Mouse (Mus musculus) embryonic fibroblast, embryonic 13.5 days (primary cell): ENCODE data around the gene Adamtsl1.

Experiments used
- CTCF ChIP-seq: IDR thresholded peaks from 2 replicates; pipeline ENCODE4 v1.5.1; 2011; ENCODE audit warnings: mild to moderate bottlenecking, control low read depth, low read length, moderate library complexity, borderline replicate concordance; ENCODE audit not compliant: insufficient read depth
- POLR2A ChIP-seq: IDR thresholded peaks from 2 replicates; pipeline ENCODE4 v1.6.1; 2011; ENCODE audit warnings: low read depth, mild to moderate bottlenecking, control low read depth, low read length, moderate library complexity

DNA sequence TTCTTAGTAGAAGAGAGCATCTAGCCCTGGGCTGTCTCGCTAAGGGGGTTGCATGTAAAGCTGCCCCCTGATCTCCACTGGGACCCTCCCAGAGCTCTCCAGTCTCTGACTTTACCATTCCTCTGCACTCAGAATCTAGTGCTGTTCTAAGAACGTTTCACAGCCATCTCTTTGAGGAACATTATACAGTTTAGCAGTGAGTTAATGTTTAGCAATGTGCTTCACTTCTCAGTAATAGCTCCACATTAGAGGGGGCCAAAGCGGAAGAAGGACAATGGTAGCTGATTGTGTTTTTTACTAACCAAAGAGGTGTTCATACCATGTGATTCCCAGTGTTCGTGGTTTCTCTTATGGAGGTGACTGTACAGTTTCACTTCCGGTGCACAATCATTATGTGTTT, 425.5 kb downstream of the Adamtsl1 start:
- TF ChIP-seq CTCF, result no peak
- no peak for TF ChIP-seq POLR2A
